Mouse (Mus musculus) cortical plate, adult 2 months (tissue): ENCODE measurements around the gene Zc3h18.

Source experiments
- CTCF ChIP-seq: fragments of 200-500 bp; IDR thresholded peaks from 2 replicates; pipeline ENCODE4 v1.5.1; 2011; ENCODE audit warnings: mild to moderate bottlenecking, control low read depth, low read length; ENCODE audit not compliant: insufficient read depth; ENCODE audit errors: extremely low read depth
- POLR2A ChIP-seq: fragments of 200-500 bp; IDR thresholded peaks from 2 replicates; pipeline ENCODE4 v1.6.1; 2011; ENCODE audit warnings: mild to moderate bottlenecking, low read length, control low read depth; ENCODE audit not compliant: insufficient read depth; ENCODE audit errors: extremely low read depth

GRCm38 (mm10) chr8:122349357-122350297 lies 26.8 kb upstream of the Zc3h18 start:
- TF ChIP-seq CTCF (no peak), POLR2A (no peak)
